Mouse (Mus musculus) liver, adult 2 months (tissue): ENCODE measurements around the gene Naa25. TPM values are rescaled to one million over a fixed set of nuclear protein-coding genes. Genes with fewer than 3 reads are reported as not detected.

Experiments
- DNase-seq: peaks from one replicate; pipeline ENCODE4 v3.0.0-alpha.2; 2011; ENCODE audit warnings: low read depth, low spot score; ENCODE audit errors: extremely low read depth
- H3K27ac ChIP-seq: fragments of 200-500 bp; replicated peaks from 2 replicates; pipeline ENCODE4 v1.5.1; 2012; ENCODE audit warnings: low read depth, mild to moderate bottlenecking, control low read depth, inconsistent platforms, low read length; ENCODE audit not compliant: insufficient read depth
- H3K27me3 ChIP-seq: fragments of 200-500 bp; 2 replicates; pipeline ENCODE4 v1.6.1; 2012; ENCODE audit warnings: mild to moderate bottlenecking, moderate library complexity, low read length, inconsistent platforms; ENCODE audit not compliant: control insufficient read depth, insufficient read depth
- H3K36me3 ChIP-seq: fragments of 200-500 bp; 2 replicates; pipeline ENCODE4 v1.6.1; 2012; ENCODE audit warnings: low read length, inconsistent platforms; ENCODE audit not compliant: control insufficient read depth, insufficient read depth
- H3K4me1 ChIP-seq: fragments of 200-500 bp; 2 replicates; pipeline ENCODE4 v1.6.1; 2011; ENCODE audit warnings: low read length; ENCODE audit not compliant: control insufficient read depth, insufficient read depth
- H3K4me3 ChIP-seq: fragments of 200-500 bp; 2 replicates; pipeline ENCODE4 v1.5.1; 2011; ENCODE audit warnings: low read depth, mild to moderate bottlenecking, control low read depth, low read length, moderate library complexity; ENCODE audit not compliant: insufficient read depth
- H3K79me2 ChIP-seq: fragments of 200-500 bp; 2 replicates; pipeline ENCODE4 v1.6.1; 2012; ENCODE audit warnings: inconsistent platforms, mild to moderate bottlenecking, low read length, moderate library complexity; ENCODE audit not compliant: control insufficient read depth, insufficient read depth
- H3K9ac ChIP-seq: fragments of 200-500 bp; 2 replicates; pipeline ENCODE4 v1.6.1; 2012; ENCODE audit warnings: low read depth, mild to moderate bottlenecking, control low read depth, inconsistent platforms, low read length
- CTCF ChIP-seq: fragments of 200-500 bp; IDR thresholded peaks from 2 replicates; pipeline ENCODE4 v1.5.1; 2011; ENCODE audit warnings: low read depth, low read length, control low read depth
- POLR2A ChIP-seq: fragments of 200-500 bp; IDR thresholded peaks from 2 replicates; pipeline ENCODE4 v1.6.1; 2011; ENCODE audit warnings: low read length, control low read depth; ENCODE audit not compliant: insufficient read depth; ENCODE audit errors: extremely low read depth
- WGBS: fragments of 180-500 bp; shearing (Covaris S2); methylation state at CpG from one replicate; pipeline ENCODE4 v1.1.7; 2018; 5-methylcytosine and 5-hydroxymethylcytosine counted together
- polyA plus RNA-seq: library from polyadenylated mRNA; depleted of rRNA; stranded (reverse); fragments of >200 nt; gene quantifications from 2 replicates; pipeline ENCODE4 v1.2.3, GENCODE M21; 2012
- total RNA-seq: library from RNA; depleted of rRNA; stranded (reverse); fragments of >200 nt; gene quantifications from 2 replicates; pipeline ENCODE4 v1.2.3, GENCODE M21; 2014

The Naa25 gene
- total and polyA plus RNA-seq, 2 experiments, result 7.6 to 8.6 TPM

DNA sequence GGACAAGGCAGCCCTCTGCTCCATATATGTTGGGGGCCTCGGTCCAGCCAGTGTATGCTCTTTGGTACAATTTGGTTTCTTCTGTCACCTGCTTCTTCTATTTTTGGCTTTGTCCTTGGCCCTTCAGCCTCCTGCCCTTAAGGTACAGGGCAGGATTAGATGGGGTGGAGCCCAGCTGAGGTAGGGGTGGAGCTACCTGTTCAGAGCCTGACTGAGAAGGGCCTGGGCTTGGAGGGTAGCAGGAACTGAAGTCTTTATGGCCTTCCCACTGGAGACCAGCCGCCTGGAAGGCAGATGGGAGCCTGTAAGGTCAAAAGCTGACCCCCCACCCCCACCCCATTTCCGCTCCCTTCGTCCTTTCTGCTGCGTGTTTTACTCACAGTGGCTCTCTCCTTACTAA lies 65.2 kb downstream of the Naa25 start:
- TF ChIP-seq POLR2A (no peak), CTCF (no peak)
- Histone ChIP-seq H3K4me3 (no peak overlapping the region), H3K9ac (no peak overlapping the region), H3K79me2 (no peaks in the 10 kb centered on the region), H3K4me1 (no peaks in the 10 kb centered on the region), H3K27ac (no peak overlapping the region), H3K27me3 (no peaks in the 10 kb centered on the region), H3K36me3 (no peaks in the 10 kb centered on the region)
- DNase-seq, result no peak
- WGBS, result 82% methylated on average over 5 of the region's 5 CpGs

DNA sequence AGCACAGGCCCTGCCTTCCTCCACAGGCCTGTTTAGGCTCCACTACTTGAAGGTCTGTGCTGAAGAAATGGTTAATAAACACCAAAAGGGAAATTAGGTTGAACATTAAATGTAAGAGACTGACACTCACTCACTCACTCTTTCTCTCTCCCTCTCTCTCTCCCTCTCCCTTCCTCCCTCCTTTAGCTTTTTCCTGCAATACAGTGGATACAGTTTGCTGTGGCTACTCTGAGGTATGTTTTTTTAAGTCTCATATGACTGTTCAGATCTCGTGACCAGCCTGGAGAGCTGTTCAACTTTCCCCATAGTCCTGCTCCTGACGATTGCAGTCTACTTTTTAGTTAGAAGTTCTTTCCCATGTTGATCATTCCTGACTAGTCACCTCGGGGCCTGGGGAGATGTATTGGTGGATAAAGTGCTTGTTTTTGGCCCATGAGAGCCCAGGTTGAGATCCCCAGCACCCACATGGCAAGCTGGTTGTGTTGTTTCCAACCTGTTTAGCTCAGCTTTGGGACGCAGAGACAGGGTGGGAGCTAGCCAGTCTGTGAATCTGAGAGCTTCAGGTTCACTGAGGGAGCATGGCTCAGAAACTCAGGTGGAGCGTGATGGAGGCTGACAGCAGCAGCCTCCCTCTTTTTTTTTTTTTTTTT lies 66.0 kb downstream of the Naa25 start:
- Histone ChIP-seq H3K27ac (no peak overlapping the region), H3K36me3 (no peaks in the 10 kb centered on the region), H3K9ac (no peak overlapping the region), H3K27me3 (no peaks in the 10 kb centered on the region), H3K79me2 (no peaks in the 10 kb centered on the region), H3K4me1 (no peaks in the 10 kb centered on the region), H3K4me3 (no peak overlapping the region)
- 75% methylated on average over 5 of the region's 5 CpGs for WGBS
- TF ChIP-seq POLR2A, result no peak
- TF ChIP-seq CTCF, result no peak
- no peak for DNase-seq

DNA sequence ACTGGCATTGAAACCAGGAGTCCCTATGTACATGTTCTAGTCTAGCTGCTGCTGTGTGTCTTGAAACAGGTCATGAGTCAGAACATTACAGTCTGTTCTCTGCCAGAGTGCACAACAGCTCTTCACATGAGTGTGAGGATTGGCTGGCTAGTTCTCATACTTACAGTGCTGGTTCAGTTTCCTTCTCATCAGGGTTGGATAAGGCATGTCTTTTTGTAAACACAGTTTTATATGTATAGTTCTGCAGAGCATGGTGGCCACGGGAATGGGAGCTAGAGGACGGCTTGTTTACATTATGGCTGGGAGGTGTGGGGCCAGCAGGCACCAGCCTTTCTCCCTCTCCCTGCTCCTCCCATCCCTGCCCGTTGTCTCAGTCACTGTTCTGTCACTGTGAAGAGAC lies 71.8 kb downstream of the Naa25 start:
- no peak for TF ChIP-seq CTCF
- no peak for TF ChIP-seq POLR2A
- Histone ChIP-seq H3K36me3 (no peaks in the 10 kb centered on the region), H3K27me3 (no peaks in the 10 kb centered on the region), H3K4me1 (no peaks in the 10 kb centered on the region), H3K9ac (no peak overlapping the region), H3K79me2 (no peaks in the 10 kb centered on the region), H3K4me3 (no peak overlapping the region), H3K27ac (no peak overlapping the region)
- 29% methylated on average over 3 of the region's 3 CpGs for WGBS
- DNase-seq, result no peak

DNA sequence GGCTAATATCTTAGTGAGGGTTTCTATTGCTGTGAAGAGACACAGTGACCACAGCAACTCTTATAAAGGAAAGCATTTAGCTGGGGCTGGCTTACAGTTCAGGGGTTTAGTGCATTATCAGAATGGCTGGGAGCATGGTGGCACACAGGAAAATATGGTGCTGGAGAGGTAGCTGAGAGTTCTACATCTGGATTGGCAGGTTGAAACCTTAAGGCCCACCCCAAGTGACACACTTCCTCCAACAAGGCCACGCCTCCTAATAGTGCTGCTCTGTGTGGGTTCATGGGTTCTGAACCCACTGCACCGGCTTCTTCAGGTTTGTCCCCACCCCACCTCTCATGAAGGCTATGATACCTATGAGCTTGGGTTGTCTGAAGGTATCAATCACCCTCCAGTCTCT lies 74.7 kb downstream of the Naa25 start:
- WGBS, result 83% methylated on average over 2 of the region's 2 CpGs
- Histone ChIP-seq H3K4me3 (no peak overlapping the region), H3K79me2 (no peaks in the 10 kb centered on the region), H3K36me3 (no peaks in the 10 kb centered on the region), H3K4me1 (no peaks in the 10 kb centered on the region), H3K27me3 (no peaks in the 10 kb centered on the region), H3K27ac (no peak overlapping the region), H3K9ac (no peak overlapping the region)
- no peak for TF ChIP-seq POLR2A
- no peak for TF ChIP-seq CTCF
- no peak for DNase-seq

GRCm38 (mm10) chr5:121474610-121475009 lies 76.9 kb downstream of the Naa25 start:
- Histone ChIP-seq H3K27me3 (no peaks in the 10 kb centered on the region), H3K27ac (no peak overlapping the region), H3K4me3 (no peak overlapping the region), H3K4me1 (no peaks in the 10 kb centered on the region), H3K79me2 (no peaks in the 10 kb centered on the region), H3K36me3 (no peaks in the 10 kb centered on the region), H3K9ac (no peak overlapping the region)
- no peak for DNase-seq
- 73% methylated on average over 7 of the region's 7 CpGs for WGBS
- TF ChIP-seq CTCF (no peak), POLR2A (no peak)

DNA sequence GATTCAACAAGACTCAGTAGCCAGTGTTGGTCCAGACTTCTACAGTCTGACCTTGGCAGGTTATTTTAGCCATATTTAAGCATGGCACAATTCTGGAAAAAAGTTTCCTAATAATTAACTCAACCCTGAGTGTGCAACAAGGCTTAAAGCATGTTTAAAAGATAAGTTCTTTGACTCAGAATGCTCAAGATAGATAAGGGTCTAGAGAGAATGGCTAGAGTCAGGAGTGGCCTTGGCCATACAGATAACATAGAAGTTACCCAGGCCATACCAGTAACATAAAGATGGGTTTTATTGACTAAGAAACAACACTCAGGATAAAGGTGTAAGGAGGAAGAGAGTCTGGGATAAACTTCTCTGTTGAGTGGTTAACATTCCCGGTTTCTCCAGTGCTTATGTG lies 78.3 kb downstream of the Naa25 start:
- H3K27me3 ChIP-seq, result no peaks in the 10 kb centered on the region
- DNase-seq, result no peak
- H3K36me3 ChIP-seq, result no peaks in the 10 kb centered on the region
- H3K4me1 ChIP-seq, result no peaks in the 10 kb centered on the region
- H3K27ac ChIP-seq, result no peak overlapping the region
- no peaks in the 10 kb centered on the region for H3K79me2 ChIP-seq
- TF ChIP-seq CTCF (no peak), POLR2A (no peak)
- H3K9ac ChIP-seq, result no peak overlapping the region
- 89% methylated on average over 1 of the region's 1 CpGs for WGBS
- H3K4me3 ChIP-seq, result no peak overlapping the region
